Mouse (Mus musculus): Measurements from ENCODE around the gene St14. TPM values are rescaled to one million over a fixed set of nuclear protein-coding genes. Genes with fewer than 3 reads are reported as not detected.

Gene St14
- polyA plus RNA-seq, 1 experiment from 2014 or later = 1.3 TPM

- no peak overlapping the region for H3K9ac ChIP-seq
- peaks cover 84% of the 10 kb centered on the region for H3K36me3 ChIP-seq
- no peaks in the 10 kb centered on the region for H3K27me3 ChIP-seq (replicated peaks)
- no peak for ATAC-seq (ENCODE audit: insufficient number of reproducible peaks, low FRiP score)
- H3K4me3 ChIP-seq = no peak overlapping the region
- no peak overlapping the region for H3K27ac ChIP-seq (ENCODE audit: poor library complexity, severe bottlenecking)
- H3K4me2 ChIP-seq = no peak overlapping the region
- WGBS = 62% methylated on average over 8 of the region's 8 CpGs
- no peaks in the 10 kb centered on the region for H3K9me3 ChIP-seq (replicated peaks)
- peaks cover 21% of the 10 kb centered on the region for H3K4me1 ChIP-seq (replicated peaks)
Measured at GRCm38 (mm10) chr9:31156594-31156993, 24.9 kb upstream of the St14 start.

GRCm38 (mm10) chr9:31151050-31151449 is 19.4 kb upstream of the St14 start:
- H3K36me3 ChIP-seq = peaks cover 71% of the 10 kb centered on the region
- no peaks in the 10 kb centered on the region for H3K9me3 ChIP-seq (replicated peaks)
- no peak overlapping the region for H3K27ac ChIP-seq (ENCODE audit: poor library complexity, severe bottlenecking)
- WGBS = 78% methylated on average over 2 of the region's 2 CpGs
- no peak overlapping the region for H3K4me2 ChIP-seq
- no peak overlapping the region for H3K4me3 ChIP-seq
- H3K4me1 ChIP-seq (replicated peaks) = no peaks in the 10 kb centered on the region
- H3K27me3 ChIP-seq (replicated peaks) = no peaks in the 10 kb centered on the region
- H3K9ac ChIP-seq = no peak overlapping the region
- no peak for ATAC-seq (ENCODE audit: insufficient number of reproducible peaks, low FRiP score)

GRCm38 (mm10) chr9:31148135-31148534 is 16.5 kb upstream of the St14 start:
- H3K27me3 ChIP-seq (replicated peaks) = no peaks in the 10 kb centered on the region
- peaks cover 16% of the 10 kb centered on the region for H3K4me1 ChIP-seq (replicated peaks)
- no peak overlapping the region for H3K27ac ChIP-seq (ENCODE audit: poor library complexity, severe bottlenecking)
- 83% methylated on average over 7 of the region's 7 CpGs for WGBS
- H3K4me2 ChIP-seq = no peak overlapping the region
- H3K9ac ChIP-seq = no peak overlapping the region
- no peak overlapping the region for H3K4me3 ChIP-seq
- H3K36me3 ChIP-seq = peaks cover 48% of the 10 kb centered on the region
- no peaks in the 10 kb centered on the region for H3K9me3 ChIP-seq (replicated peaks)
- ATAC-seq (ENCODE audit: insufficient number of reproducible peaks, low FRiP score) = no peak

GRCm38 (mm10) chr9:31145272-31145925 is 13.7 kb upstream of the St14 start:
- Histone ChIP-seq H3K36me3 (peaks cover 27% of the 10 kb centered on the region), H3K27ac (ENCODE audit: poor library complexity, severe bottlenecking) (no peak overlapping the region), H3K9ac (no peak overlapping the region), H3K27me3 (replicated peaks) (no peaks in the 10 kb centered on the region), H3K4me3 (no peak overlapping the region), H3K4me2 (no peak overlapping the region), H3K9me3 (replicated peaks) (no peaks in the 10 kb centered on the region), H3K4me1 (replicated peaks) (peaks cover 16% of the 10 kb centered on the region)
- WGBS = 50% methylated on average over 7 of the region's 7 CpGs
- ATAC-seq (ENCODE audit: insufficient number of reproducible peaks, low FRiP score) = no peak

- 56% methylated on average over 1 of the region's 1 CpGs for WGBS
- Histone ChIP-seq H3K4me2 (no peak overlapping the region), H3K9me3 (replicated peaks) (no peaks in the 10 kb centered on the region), H3K27me3 (replicated peaks) (no peaks in the 10 kb centered on the region), H3K36me3 (peaks cover 4% of the 10 kb centered on the region; the same call in 1 of the 2 replicates), H3K27ac (ENCODE audit: poor library complexity, severe bottlenecking) (no peak overlapping the region), H3K9ac (no peak overlapping the region), H3K4me3 (no peak overlapping the region), H3K4me1 (replicated peaks) (peaks cover 16% of the 10 kb centered on the region)
- no peak for ATAC-seq (ENCODE audit: insufficient number of reproducible peaks, low FRiP score)
Measured at GRCm38 (mm10) chr9:31142924-31143323, 11.3 kb upstream of the St14 start.

- Histone ChIP-seq H3K9ac (no peak overlapping the region), H3K4me2 (no peak overlapping the region), H3K27me3 (replicated peaks) (peaks cover 84% of the 10 kb centered on the region), H3K36me3 (no peaks in the 10 kb centered on the region), H3K27ac (ENCODE audit: poor library complexity, severe bottlenecking) (no peak overlapping the region), H3K9me3 (replicated peaks) (no peaks in the 10 kb centered on the region), H3K4me1 (replicated peaks) (peaks cover 16% of the 10 kb centered on the region), H3K4me3 (no peak overlapping the region)
- WGBS = 66% methylated on average over 5 of the region's 5 CpGs
- ATAC-seq (ENCODE audit: insufficient number of reproducible peaks, low FRiP score) = no peak
Measured at GRCm38 (mm10) chr9:31133131-31133530, 1.5 kb upstream of the St14 start.

GRCm38 (mm10) chr9:31130357-31131204 is 1.1 kb downstream of the St14 start:
- H3K9me3 ChIP-seq (replicated peaks) = no peaks in the 10 kb centered on the region
- no peaks in the 10 kb centered on the region for H3K36me3 ChIP-seq
- no peak overlapping the region for H3K27ac ChIP-seq (ENCODE audit: poor library complexity, severe bottlenecking)
- no peak for ATAC-seq (ENCODE audit: insufficient number of reproducible peaks, low FRiP score)
- H3K4me1 ChIP-seq (replicated peaks) = peaks cover 16% of the 10 kb centered on the region
- H3K4me2 ChIP-seq = peak overlapping the region; percentile 96
- 8% methylated on average over 26 of the region's 26 CpGs for WGBS
- H3K27me3 ChIP-seq (replicated peaks) = peaks cover 79% of the 10 kb centered on the region
- H3K4me3 ChIP-seq = peak overlapping the region; percentile 53
- peak overlapping the region; percentile 63; the same call in 1 of the 2 replicates for H3K9ac ChIP-seq

- no peak for ATAC-seq (ENCODE audit: insufficient number of reproducible peaks, low FRiP score)
- Histone ChIP-seq H3K9ac (no peak overlapping the region), H3K27ac (ENCODE audit: poor library complexity, severe bottlenecking) (no peak overlapping the region), H3K9me3 (replicated peaks) (no peaks in the 10 kb centered on the region), H3K4me1 (replicated peaks) (peaks cover 16% of the 10 kb centered on the region), H3K36me3 (no peaks in the 10 kb centered on the region), H3K4me2 (peak overlapping the region; percentile 96), H3K27me3 (replicated peaks) (peaks cover 73% of the 10 kb centered on the region), H3K4me3 (0 out of 2 replicates have a peak overlapping the region, but pooled peaks have one; percentile 53)
- 60% methylated on average over 8 of the region's 8 CpGs for WGBS
Measured at GRCm38 (mm10) chr9:31129956-31130355, 1.7 kb downstream of the St14 start.

GRCm38 (mm10) chr9:31127876-31128465 is 3.7 kb downstream of the St14 start:
- Histone ChIP-seq H3K4me1 (replicated peaks) (peaks cover 16% of the 10 kb centered on the region), H3K36me3 (no peaks in the 10 kb centered on the region), H3K9ac (no peak overlapping the region), H3K27ac (ENCODE audit: poor library complexity, severe bottlenecking) (no peak overlapping the region), H3K4me3 (no peak overlapping the region), H3K27me3 (replicated peaks) (peaks cover 53% of the 10 kb centered on the region), H3K4me2 (no peak overlapping the region), H3K9me3 (replicated peaks) (no peaks in the 10 kb centered on the region)
- WGBS = 59% methylated on average over 12 of the region's 12 CpGs
- ATAC-seq (ENCODE audit: insufficient number of reproducible peaks, low FRiP score) = no peak

- WGBS = 76% methylated on average over 7 of the region's 7 CpGs
- ATAC-seq (ENCODE audit: insufficient number of reproducible peaks, low FRiP score) = no peak
- Histone ChIP-seq H3K27ac (ENCODE audit: poor library complexity, severe bottlenecking) (no peak overlapping the region), H3K27me3 (replicated peaks) (peaks cover 34% of the 10 kb centered on the region), H3K4me1 (replicated peaks) (peaks cover 9% of the 10 kb centered on the region), H3K36me3 (no peaks in the 10 kb centered on the region), H3K4me2 (no peak overlapping the region), H3K9ac (no peak overlapping the region), H3K9me3 (replicated peaks) (no peaks in the 10 kb centered on the region), H3K4me3 (no peak overlapping the region)
Measured at GRCm38 (mm10) chr9:31126079-31126478, 5.6 kb downstream of the St14 start.

GRCm38 (mm10) chr9:31122464-31123030 is 9.1 kb downstream of the St14 start:
- Histone ChIP-seq H3K9me3 (replicated peaks) (no peaks in the 10 kb centered on the region), H3K4me1 (replicated peaks) (peaks cover 27% of the 10 kb centered on the region), H3K27me3 (replicated peaks) (0 out of 2 replicates have a peak, but pooled peaks cover 4% of the 10 kb centered on the region), H3K27ac (ENCODE audit: poor library complexity, severe bottlenecking) (no peak overlapping the region), H3K4me3 (no peak overlapping the region), H3K36me3 (no peaks in the 10 kb centered on the region), H3K9ac (no peak overlapping the region), H3K4me2 (no peak overlapping the region)
- no peak for ATAC-seq (ENCODE audit: insufficient number of reproducible peaks, low FRiP score)
- 76% methylated on average over 13 of the region's 13 CpGs for WGBS
